Mouse (Mus musculus) embryonic facial prominence, embryonic 14.5 days (tissue): ENCODE results near the gene Cadm1. TPM values are rescaled to one million over a fixed set of nuclear protein-coding genes. Genes with fewer than 3 reads are reported as not detected.
A peak's percentile ranks its signal among the peaks of the same experiment; 100 is the strongest.

ENCODE experiments used
- ATAC-seq: fragments of 200-750 bp; cut with Nextera tagmentation; 2 replicates; pipeline ENCODE4 v1.8.0; 2017; ENCODE audit warnings: low read depth, moderate number of reproducible peaks, moderate TSS enrichment
- DNase-seq: peaks from one replicate; pipeline ENCODE4 v3.0.0-alpha.2; 2015; ENCODE audit warnings: low spot score
- H3K27ac ChIP-seq: fragments of 300-500 bp; sonication (generic); replicated peaks from 2 replicates; pipeline ENCODE4 v1.5.1; 2014; ENCODE audit warnings: low read depth, mild to moderate bottlenecking, low read length, moderate library complexity
- H3K27me3 ChIP-seq: fragments of 300-500 bp; sonication (generic); replicated peaks from 2 replicates; pipeline ENCODE4 v1.6.1; 2014; ENCODE audit warnings: low read length; ENCODE audit not compliant: control insufficient read depth, insufficient read depth
- H3K36me3 ChIP-seq: fragments of 300-500 bp; sonication (generic); 2 replicates; pipeline ENCODE4 v1.6.1; 2014; ENCODE audit warnings: low read length, mixed read lengths; ENCODE audit not compliant: control insufficient read depth, insufficient read depth
- H3K4me1 ChIP-seq: fragments of 300-500 bp; sonication (generic); 2 replicates; pipeline ENCODE4 v1.6.1; 2014; ENCODE audit warnings: antibody characterized with exemption, low read length; ENCODE audit not compliant: control insufficient read depth, insufficient read depth
- H3K4me2 ChIP-seq: fragments of 300-500 bp; sonication (generic); 2 replicates; pipeline ENCODE4 v1.6.1; 2014; ENCODE audit warnings: low read depth, mild to moderate bottlenecking, low read length, moderate library complexity, mixed read lengths
- H3K4me3 ChIP-seq: fragments of 300-500 bp; sonication (generic); 2 replicates; pipeline ENCODE4 v1.5.1; 2014; ENCODE audit warnings: low read depth, mild to moderate bottlenecking, low read length
- H3K9ac ChIP-seq: fragments of 300-500 bp; sonication (generic); 2 replicates; pipeline ENCODE4 v1.6.1; 2014; ENCODE audit warnings: low read depth, mild to moderate bottlenecking, low read length, moderate library complexity, mixed read lengths
- H3K9me3 ChIP-seq: fragments of 300-500 bp; sonication (generic); 2 replicates; pipeline ENCODE4 v1.6.1; 2016; ENCODE audit warnings: low read length; ENCODE audit not compliant: control insufficient read depth
- WGBS: fragments of 180-500 bp; shearing (Covaris S2); extraction: QIAGEN DNeasy Blood & Tissue Kit; methylation state at CpG from one replicate; pipeline ENCODE4 v1.1.7; 2014; 5-methylcytosine and 5-hydroxymethylcytosine counted together
- polyA plus RNA-seq: library from polyadenylated mRNA; unstranded; fragments of >200 nt; fragmentation: Nextera tagmentation; extraction: Ambion mirVana; gene quantifications from 2 replicates; pipeline ENCODE4 v1.2.1, GENCODE M21; 2014

Gene Cadm1
- polyA plus RNA-seq, 1 experiment from 2014 or later = 76.2 TPM

DNA sequence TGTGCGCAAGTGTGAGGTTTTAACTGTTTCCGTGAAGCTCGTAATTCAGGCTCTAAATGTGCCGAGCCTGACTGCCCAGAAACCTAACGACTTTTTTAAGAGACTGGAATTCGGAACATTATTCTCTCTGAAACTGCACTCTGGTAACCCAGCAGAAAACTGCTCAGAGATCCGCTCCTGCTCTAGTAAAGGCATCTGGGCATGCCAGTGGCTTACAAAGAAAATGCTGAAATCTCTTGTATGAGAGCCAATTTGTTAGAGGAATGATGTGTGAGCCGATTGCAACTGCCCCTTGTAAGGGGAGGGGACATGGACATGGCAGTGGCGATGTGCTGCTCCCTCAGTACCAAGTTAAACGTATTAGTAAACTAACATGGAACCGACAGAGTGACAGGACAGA, 240.9 kb downstream of the Cadm1 start:
- Histone ChIP-seq H3K4me3 (no peak overlapping the region), H3K4me2 (no peak overlapping the region), H3K9ac (no peak overlapping the region), H3K36me3 (no peaks in the 10 kb centered on the region), H3K9me3 (no peaks in the 10 kb centered on the region), H3K27ac (no peak overlapping the region), H3K4me1 (no peaks in the 10 kb centered on the region), H3K27me3 (no peaks in the 10 kb centered on the region)
- no peak for DNase-seq
- 58% methylated on average over 11 of the region's 11 CpGs for WGBS
- ATAC-seq = no peak

DNA sequence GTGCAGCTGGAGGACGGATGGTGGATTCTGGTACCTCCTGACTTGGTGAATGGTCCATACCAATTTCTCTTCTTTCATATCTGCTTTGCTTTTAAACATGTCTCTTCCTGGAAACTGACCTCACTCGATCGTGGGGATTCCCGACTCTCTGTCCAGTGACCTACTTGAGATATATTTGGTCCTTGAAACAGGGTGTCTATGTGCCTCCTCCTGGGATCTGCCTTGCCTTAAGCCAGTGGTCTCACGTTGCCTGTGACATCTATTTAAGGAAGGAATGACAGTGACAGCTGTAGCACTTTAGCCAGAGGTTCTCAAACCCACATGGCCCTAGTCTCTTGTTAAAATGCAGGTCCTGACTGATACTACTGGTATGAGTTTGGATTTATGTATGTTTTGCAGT, 242.0 kb downstream of the Cadm1 start:
- H3K4me2 ChIP-seq = no peak overlapping the region
- peak; percentile 56 for DNase-seq

DNA sequence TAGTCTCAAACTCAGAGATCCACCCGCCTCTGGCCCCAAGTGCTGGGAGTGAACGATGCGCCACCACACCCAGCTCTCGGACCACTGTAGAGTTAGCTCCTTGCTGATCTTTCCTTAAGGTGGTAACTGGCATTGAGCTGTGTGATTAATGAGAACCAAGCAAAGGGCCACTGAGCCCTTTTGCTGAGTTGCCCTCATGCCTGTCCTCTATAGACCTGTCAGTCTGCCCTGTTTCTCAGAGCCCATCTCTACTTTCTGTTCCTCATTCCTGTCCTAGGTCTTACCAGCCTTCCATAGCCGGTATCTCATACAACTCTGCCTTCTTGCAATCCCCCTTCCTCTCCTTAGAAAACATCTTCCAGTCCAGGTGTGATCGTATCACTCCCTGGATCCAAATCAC, 242.8 kb downstream of the Cadm1 start:
- no peak for ATAC-seq
- Histone ChIP-seq H3K9me3 (no peaks in the 10 kb centered on the region), H3K27ac (no peak overlapping the region), H3K4me1 (no peaks in the 10 kb centered on the region; the same call in 1 of the 2 replicates), H3K4me2 (no peak overlapping the region), H3K9ac (no peak overlapping the region), H3K27me3 (no peaks in the 10 kb centered on the region), H3K36me3 (no peaks in the 10 kb centered on the region), H3K4me3 (no peak overlapping the region)
- DNase-seq = no peak
- WGBS = 94% methylated on average over 6 of the region's 6 CpGs

More for the DNA sequence above, 242.0 kb downstream of the Cadm1 start:
- Histone ChIP-seq H3K9me3 (no peaks in the 10 kb centered on the region), H3K4me3 (no peak overlapping the region), H3K4me1 (no peaks in the 10 kb centered on the region; the same call in 1 of the 2 replicates), H3K9ac (no peak overlapping the region), H3K27ac (no peak overlapping the region), H3K36me3 (no peaks in the 10 kb centered on the region), H3K27me3 (no peaks in the 10 kb centered on the region)
- ATAC-seq = no peak
- whole genome bisulfite sequencing = 69% methylated on average over 5 of the region's 5 CpGs

DNA sequence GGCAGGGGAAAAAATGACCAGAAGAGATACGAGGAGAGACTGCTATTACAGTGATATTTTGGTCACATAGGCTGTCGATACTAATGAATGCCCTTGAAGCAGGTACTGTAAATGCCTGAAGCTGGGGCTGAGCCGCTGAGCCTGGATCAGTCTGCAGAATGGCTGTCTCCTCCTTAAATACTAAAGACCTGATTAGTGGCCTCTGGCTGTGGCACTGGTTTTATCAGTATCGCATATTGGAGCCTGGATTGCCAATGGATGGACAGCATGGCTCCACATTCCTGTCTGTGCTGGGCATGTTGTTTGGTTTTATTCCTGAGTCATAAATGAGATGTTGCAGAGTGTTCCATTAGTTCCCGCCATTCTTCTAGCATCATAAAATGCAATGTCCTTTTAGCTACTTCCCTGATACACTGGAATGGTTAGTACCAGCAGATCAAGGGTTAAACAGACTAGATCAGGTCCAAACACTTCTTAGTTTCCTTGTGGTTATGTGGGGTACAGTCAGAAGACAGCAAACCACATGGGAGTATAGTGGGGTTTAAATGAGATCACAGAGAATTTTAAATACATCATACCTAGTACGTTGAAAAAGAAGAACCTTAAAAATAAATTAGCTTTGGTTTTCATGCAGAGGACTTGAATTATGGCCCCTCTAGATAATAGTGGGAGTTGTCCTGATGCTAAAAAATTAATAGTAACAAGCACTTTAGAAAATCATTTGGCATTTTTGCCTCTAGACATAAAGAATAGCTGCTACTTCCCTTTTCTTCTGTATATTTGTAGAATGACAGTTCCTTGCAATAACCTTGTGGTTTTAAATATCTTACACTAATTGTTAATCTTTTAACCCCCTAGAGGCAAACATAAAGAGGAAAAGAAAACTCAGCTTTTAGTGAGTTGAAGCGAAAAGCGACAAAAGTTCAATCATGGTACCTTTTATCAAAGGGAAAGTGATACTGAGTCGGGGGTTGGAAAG, 247.3 kb downstream of the Cadm1 start:
- no peak overlapping the region for H3K27ac ChIP-seq
- H3K27me3 ChIP-seq = no peaks in the 10 kb centered on the region
- no peaks in the 10 kb centered on the region; the same call in 1 of the 2 replicates for H3K4me1 ChIP-seq
- DNase-seq (no peak), ATAC-seq (no peak)
- no peaks in the 10 kb centered on the region for H3K9me3 ChIP-seq
- no peak overlapping the region for H3K4me2 ChIP-seq
- 76% methylated on average over 9 of the region's 9 CpGs for WGBS
- H3K36me3 ChIP-seq = no peaks in the 10 kb centered on the region
- H3K9ac ChIP-seq = no peak overlapping the region
- H3K4me3 ChIP-seq = no peak overlapping the region

- 62% methylated on average over 11 of the region's 11 CpGs for WGBS
- no peak overlapping the region for H3K4me2 ChIP-seq
- no peak overlapping the region for H3K9ac ChIP-seq
- DNase-seq = no peak
- H3K4me3 ChIP-seq = no peak overlapping the region
- H3K27ac ChIP-seq = no peak overlapping the region
- H3K36me3 ChIP-seq = no peaks in the 10 kb centered on the region
- no peak for ATAC-seq
- H3K27me3 ChIP-seq = no peaks in the 10 kb centered on the region
- no peaks in the 10 kb centered on the region for H3K9me3 ChIP-seq
- H3K4me1 ChIP-seq = no peaks in the 10 kb centered on the region; the same call in 1 of the 2 replicates
Measured at GRCm38 (mm10) chr9:47778438-47778837, 248.5 kb downstream of the Cadm1 start.

DNA sequence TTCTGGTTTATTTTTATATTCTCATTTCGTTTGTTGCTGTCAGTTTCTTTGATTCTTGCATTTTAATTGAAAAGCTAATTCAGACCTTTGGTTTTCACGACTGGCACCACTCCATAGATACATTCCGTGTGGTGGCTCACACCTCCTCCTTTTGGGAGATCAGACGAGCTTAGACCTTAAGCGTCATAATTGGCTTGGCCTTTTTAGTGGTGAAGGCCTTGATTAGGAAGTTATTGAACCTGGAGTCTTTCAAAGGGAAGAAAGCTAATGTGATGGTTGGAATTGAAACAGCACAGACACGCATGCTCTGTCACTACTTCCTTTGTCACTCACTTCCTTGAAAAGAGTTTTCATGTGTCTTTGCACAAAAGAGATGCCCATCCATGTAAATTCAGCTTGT, 249.3 kb downstream of the Cadm1 start:
- Histone ChIP-seq H3K27ac (no peak overlapping the region), H3K4me3 (no peak overlapping the region), H3K9ac (no peak overlapping the region), H3K4me2 (no peak overlapping the region), H3K4me1 (no peaks in the 10 kb centered on the region; the same call in 1 of the 2 replicates), H3K36me3 (no peaks in the 10 kb centered on the region), H3K27me3 (no peaks in the 10 kb centered on the region), H3K9me3 (no peaks in the 10 kb centered on the region)
- 76% methylated on average over 6 of the region's 6 CpGs for WGBS
- DNase-seq (no peak), ATAC-seq (no peak)

DNA sequence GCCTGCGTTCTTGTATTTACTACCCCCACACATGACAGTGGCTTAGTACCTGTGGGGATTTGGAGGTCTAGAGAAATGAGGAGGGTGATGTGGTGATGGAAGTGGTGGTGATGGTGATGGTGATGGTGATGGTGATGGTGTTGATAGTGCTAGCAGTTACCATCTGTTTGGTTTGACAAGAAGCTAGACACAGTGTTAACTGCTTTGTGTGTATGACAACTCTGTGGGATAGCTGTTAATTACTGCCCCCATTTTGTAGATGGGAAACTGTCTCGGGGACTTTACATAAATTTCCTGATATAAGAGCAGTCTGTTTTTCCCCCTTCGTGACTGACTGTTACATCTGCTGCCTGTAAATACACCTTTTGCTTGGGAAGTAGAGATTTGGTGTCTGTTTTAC, 256.7 kb downstream of the Cadm1 start:
- Histone ChIP-seq H3K27ac (no peak overlapping the region), H3K9ac (no peak overlapping the region), H3K9me3 (no peaks in the 10 kb centered on the region), H3K4me3 (no peak overlapping the region), H3K4me2 (no peak overlapping the region), H3K4me1 (no peaks in the 10 kb centered on the region), H3K36me3 (no peaks in the 10 kb centered on the region), H3K27me3 (no peaks in the 10 kb centered on the region)
- no peak for ATAC-seq
- 85% methylated on average over 3 of the region's 3 CpGs for WGBS
- DNase-seq = no peak

DNA sequence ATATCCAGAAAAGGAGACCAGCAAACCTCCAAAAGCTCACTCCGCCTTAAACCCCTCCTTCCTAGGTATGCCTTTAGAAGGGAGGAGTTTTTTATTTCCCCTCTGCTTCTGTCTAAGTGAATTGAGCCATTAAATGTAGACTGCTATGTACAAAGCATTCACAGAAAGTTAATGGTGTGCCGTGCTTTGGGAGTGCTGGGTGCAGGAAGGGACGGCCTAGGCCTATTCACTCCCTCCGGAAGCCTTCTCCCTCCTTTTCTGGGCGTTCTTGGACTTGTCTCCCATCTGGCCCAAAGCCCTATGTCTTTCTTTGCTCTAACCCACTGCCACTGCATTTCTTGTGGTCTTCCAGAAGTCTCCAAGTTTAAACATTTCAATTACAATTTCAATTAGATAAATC, 268.5 kb downstream of the Cadm1 start:
- 88% methylated on average over 5 of the region's 5 CpGs for WGBS
- H3K9ac ChIP-seq = no peak overlapping the region
- 0 out of 2 replicates have a peak, but pooled peaks cover 4% of the 10 kb centered on the region for H3K4me1 ChIP-seq
- no peaks in the 10 kb centered on the region for H3K27me3 ChIP-seq
- H3K4me3 ChIP-seq = no peak overlapping the region
- H3K27ac ChIP-seq = no peak overlapping the region
- H3K4me2 ChIP-seq = no peak overlapping the region
- no peaks in the 10 kb centered on the region for H3K9me3 ChIP-seq
- peaks cover 6% of the 10 kb centered on the region; the same call in 1 of the 2 replicates for H3K36me3 ChIP-seq
- no peak for ATAC-seq
- DNase-seq = no peak
